Mouse (Mus musculus) G1E (cell line): ENCODE data around the gene Pptc7.

Experiments used
- CTCF ChIP-seq: IDR thresholded peaks from 2 replicates; pipeline ENCODE4 v1.5.1; 2012; ENCODE audit warnings: low read depth, low read length, inconsistent platforms, mixed read lengths
- GATA1 ChIP-seq: IDR thresholded peaks from 2 replicates; pipeline ENCODE4 v1.6.1; 2012; ENCODE audit warnings: borderline replicate concordance, low read length, inconsistent platforms, mixed read lengths
- GATA2 ChIP-seq: IDR thresholded peaks from 2 replicates; pipeline ENCODE4 v1.6.1; 2012; ENCODE audit warnings: low read depth, low read length, inconsistent platforms, borderline replicate concordance
- TAL1 ChIP-seq: conservative IDR thresholded peaks from 2 replicates; pipeline ENCODE4 v1.6.1; 2012; ENCODE audit warnings: low read depth, low read length, inconsistent platforms, mixed read lengths

DNA sequence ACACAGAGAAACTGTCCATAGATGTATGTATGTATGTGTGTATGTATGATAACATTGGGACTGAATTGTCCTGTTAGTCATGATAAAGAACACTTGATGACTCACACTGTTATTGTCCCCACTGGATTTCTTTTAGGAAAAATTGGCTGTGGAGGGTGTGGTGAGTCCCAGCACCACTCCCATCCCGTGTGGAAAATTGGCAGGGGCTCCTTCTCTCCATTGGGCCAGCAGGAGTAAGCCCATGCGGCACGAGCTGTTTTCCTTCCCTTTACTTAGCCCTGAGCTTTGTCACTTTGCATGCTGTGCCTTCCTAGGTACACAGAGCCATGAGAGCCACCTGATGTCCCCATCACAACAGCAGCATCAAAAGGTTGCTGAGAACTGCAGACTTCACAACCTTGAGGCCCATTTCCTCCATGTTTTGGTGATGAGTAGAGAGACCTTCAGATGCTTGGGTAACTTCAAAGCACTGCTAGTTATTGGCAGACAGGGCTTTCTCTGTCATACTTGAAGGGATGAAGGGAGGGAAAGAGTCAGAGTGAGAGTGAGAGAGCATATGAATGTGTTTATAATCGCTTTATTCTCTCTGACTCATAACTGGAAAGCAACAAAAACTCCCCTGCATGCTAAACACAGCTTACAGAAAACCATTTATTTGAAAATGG is 4.1 kb downstream of the Pptc7 start:
- no peak for TF ChIP-seq CTCF
- TF ChIP-seq GATA1 = no peak
- TF ChIP-seq TAL1 = no peak
- no peak for TF ChIP-seq GATA2
